In genomic region chr9:49593951-49594536, GRCm38 (mm10) we compare ENCODE assay signal across 10 mouse cellular contexts.
DNase-seq lines count a peak whose midpoint lies in the region; ATAC-seq and TF ChIP-seq lines count a peak whose summit lies in the region.
"Had no signal": no experiment of that assay in that cellular context is flagged by ENCODE, and none has a peak within 500 bp of the region (broad histone marks: within the 10 kb centered on the region; RNA-seq: fewer than 3 reads in every experiment).

No protein-coding gene starts in this region.

- WGBS in heart, embryonic 12.5 days: 48% methylated on average over 10 of the region's 10 CpGs
- WGBS in hindbrain, embryonic 13.5 days: 40% methylated on average over 10 of the region's 10 CpGs
- 17% methylated on average over 10 of the region's 10 CpGs for WGBS in olfactory bulb, adult 2 months

- peak; percentile 52 to 64 for DNase-seq in heart, adult 18-20 months
- DNase-seq in testis, postnatal 14 days (ENCODE audit: low spot score): peak; percentile 30
- no peak for DNase-seq in testis, postnatal 10 days (ENCODE audit: low spot score)
- DNase-seq in cerebellum, postnatal 25 days: no peak
- no peak for DNase-seq in left cerebral cortex, adult 8-10 months (ENCODE audit: low spot score in 2 of 2)

- H3K36me3 ChIP-seq in heart, embryonic 12.5 days: no peaks in the 10 kb centered on the region
- H3K36me3 ChIP-seq in hindbrain, embryonic 13.5 days: no peaks in the 10 kb centered on the region
- H3K36me3 ChIP-seq: embryonic facial prominence, embryonic 12.5 days had no signal

- H3K9ac ChIP-seq in heart, embryonic 12.5 days: no peak overlapping the region
- no peak overlapping the region for H3K9ac ChIP-seq in hindbrain, embryonic 13.5 days
- H3K9ac ChIP-seq: embryonic facial prominence, embryonic 12.5 days had no signal

- H3K27ac ChIP-seq in heart, embryonic 12.5 days (ENCODE audit: poor library complexity, severe bottlenecking): no peak overlapping the region
- H3K27ac ChIP-seq in hindbrain, embryonic 13.5 days: peak overlapping the region; percentile 56
- H3K27ac ChIP-seq in olfactory bulb, adult 2 months (ENCODE audit: insufficient read depth, low read depth, low read length): 0 out of 2 replicates have a peak overlapping the region, but pooled peaks have one; percentile 33
- H3K27ac ChIP-seq: embryonic facial prominence, embryonic 12.5 days had no signal

- peaks cover 34% of the 10 kb centered on the region for H3K4me1 ChIP-seq in heart, embryonic 12.5 days (replicated peaks)
- H3K4me1 ChIP-seq in hindbrain, embryonic 13.5 days (replicated peaks): peaks cover 79% of the 10 kb centered on the region
- H3K4me1 ChIP-seq in olfactory bulb, adult 2 months (ENCODE audit: control insufficient read depth, insufficient read depth, low read length): peaks cover 22% of the 10 kb centered on the region
- H3K4me1 ChIP-seq: megakaryocyte, embryonic 14.5 days had no signal

- no peak for ATAC-seq in heart, embryonic 12.5 days (ENCODE audit: insufficient number of reproducible peaks, low FRiP score)
- ATAC-seq in hindbrain, embryonic 13.5 days (ENCODE audit: low FRiP score): no peak

- no peaks in the 10 kb centered on the region for H3K27me3 ChIP-seq in heart, embryonic 12.5 days (replicated peaks)
- no peaks in the 10 kb centered on the region for H3K27me3 ChIP-seq in hindbrain, embryonic 13.5 days
- H3K27me3 ChIP-seq: embryonic facial prominence, embryonic 12.5 days; megakaryocyte, embryonic 14.5 days had no signal

- H3K9me3 ChIP-seq in heart, embryonic 12.5 days (replicated peaks): no peaks in the 10 kb centered on the region
- H3K9me3 ChIP-seq in hindbrain, embryonic 13.5 days: no peaks in the 10 kb centered on the region
- H3K9me3 ChIP-seq: embryonic facial prominence, embryonic 12.5 days; megakaryocyte, embryonic 14.5 days had no signal

- TF ChIP-seq POLR2A in olfactory bulb, adult 2 months (IDR thresholded peaks at IDR 0.05; ENCODE audit: insufficient read depth, low read depth, low read length): no peak

- TF ChIP-seq CTCF in olfactory bulb, adult 2 months (IDR thresholded peaks at IDR 0.05; ENCODE audit: insufficient read depth, low read depth, low read length): no peak

- no peak overlapping the region for H3K4me3 ChIP-seq in heart, embryonic 12.5 days
- H3K4me3 ChIP-seq in hindbrain, embryonic 13.5 days: no peak overlapping the region
- H3K4me3 ChIP-seq in olfactory bulb, adult 2 months (ENCODE audit: insufficient read depth, low read depth, low read length): no peak overlapping the region
- H3K4me3 ChIP-seq: embryonic facial prominence, embryonic 12.5 days; megakaryocyte, embryonic 14.5 days had no signal

- no peak overlapping the region for H3K4me2 ChIP-seq in heart, embryonic 12.5 days
- H3K4me2 ChIP-seq in hindbrain, embryonic 13.5 days: no peak overlapping the region
- H3K4me2 ChIP-seq: embryonic facial prominence, embryonic 12.5 days had no signal

Comparison
In these comparisons a context has a peak if more than half of its experiments do, and no peak if none do; other contexts are left out.
1. DNase-seq: peak in heart, adult 18-20 months (2 of 2) and testis, postnatal 14 days (single experiment); none in testis, postnatal 10 days (single experiment), cerebellum, postnatal 25 days (0 of 2) and left cerebral cortex, adult 8-10 months (0 of 2).